Mouse (Mus musculus) myocyte (in vitro differentiated cells): Measurements from ENCODE around the gene Ahcyl2. TPM values are rescaled to one million over a fixed set of nuclear protein-coding genes. Genes with fewer than 3 reads are reported as not detected.

Source experiments
- H3K27me3 ChIP-seq: one replicate; pipeline ENCODE4 v1.6.1; 2011; ENCODE audit not compliant: control insufficient read depth, insufficient read depth, insufficient read length
- H3K36me3 ChIP-seq: one replicate; pipeline ENCODE4 v1.6.1; 2011; ENCODE audit not compliant: control insufficient read depth, insufficient read depth
- H3K4me2 ChIP-seq: one replicate; pipeline ENCODE4 v1.6.1; 2011; ENCODE audit warnings: low read depth, control low read depth
- H3K4me3 ChIP-seq: one replicate; pipeline ENCODE4 v1.5.1; 2011; ENCODE audit warnings: mild to moderate bottlenecking, control low read depth, moderate library complexity
- H3K79me2 ChIP-seq: one replicate; pipeline ENCODE4 v1.6.1; 2011; ENCODE audit not compliant: control insufficient read depth, insufficient read depth
- H3ac ChIP-seq: one replicate; pipeline ENCODE4 v1.6.1; 2011; ENCODE audit not compliant: control insufficient read depth, insufficient read length
- CEBPB ChIP-seq: IDR thresholded peaks from 2 replicates; pipeline ENCODE4 v1.6.1; 2011; ENCODE audit warnings: mild to moderate bottlenecking, moderate library complexity; ENCODE audit not compliant: poor library complexity, insufficient read depth, severe bottlenecking
- E2F4 ChIP-seq: IDR thresholded peaks from one replicate; pipeline ENCODE4 v1.6.1; 2011; ENCODE audit warnings: mild to moderate bottlenecking, control low read depth, moderate library complexity; ENCODE audit not compliant: insufficient read depth
- MAX ChIP-seq: IDR thresholded peaks from one replicate; pipeline ENCODE4 v1.6.1; 2011; ENCODE audit warnings: low read depth, mild to moderate bottlenecking, control low read depth
- MYOD1 ChIP-seq, 3 experiments: IDR thresholded peaks; one replicate each; pipeline ENCODE4 v1.6.1; 2011; ENCODE audit warnings: control low read depth in 2 of 3, low read depth in 2 of 3, mild to moderate bottlenecking in 2 of 3, moderate library complexity in 1 of 3; ENCODE audit not compliant: insufficient read length in 2 of 3, control insufficient read depth in 1 of 3
- MYOG ChIP-seq, 3 experiments: IDR thresholded peaks; one replicate each; pipeline ENCODE4 v1.6.1; 2011; ENCODE audit warnings: control low read depth in 2 of 3, low read depth in 2 of 3, mild to moderate bottlenecking in 2 of 3; ENCODE audit not compliant: insufficient read length in 2 of 3, control insufficient read depth in 1 of 3, insufficient read depth in 1 of 3
- POLR2A ChIP-seq: IDR thresholded peaks from one replicate; pipeline ENCODE4 v1.6.1; 2011; ENCODE audit warnings: low read depth, mild to moderate bottlenecking, control low read depth, moderate library complexity; ENCODE audit not compliant: insufficient read length
- POLR2AphosphoS2 ChIP-seq: IDR thresholded peaks from one replicate; pipeline ENCODE4 v1.6.1; 2011; ENCODE audit warnings: low read depth, control low read depth; ENCODE audit not compliant: insufficient read length
- REST ChIP-seq: IDR thresholded peaks from one replicate; pipeline ENCODE4 v1.6.1; 2011; ENCODE audit warnings: mild to moderate bottlenecking, control low read depth, moderate library complexity; ENCODE audit not compliant: insufficient read depth, insufficient read length
- SRF ChIP-seq: IDR thresholded peaks from one replicate; pipeline ENCODE4 v1.6.1; 2011; ENCODE audit warnings: low read depth; ENCODE audit not compliant: control insufficient read depth, insufficient read length
- TCF12 ChIP-seq: IDR thresholded peaks from one replicate; pipeline ENCODE4 v1.6.1; 2011; ENCODE audit warnings: mild to moderate bottlenecking, control low read depth; ENCODE audit not compliant: poor library complexity, insufficient read depth, severe bottlenecking
- TCF3 ChIP-seq: IDR thresholded peaks from one replicate; pipeline ENCODE4 v1.6.1; 2011; ENCODE audit warnings: low read depth, control low read depth; ENCODE audit not compliant: insufficient read length
- USF1 ChIP-seq: IDR thresholded peaks from one replicate; pipeline ENCODE4 v1.6.1; 2011; ENCODE audit warnings: low read depth, mild to moderate bottlenecking, control low read depth, moderate library complexity
- polyA plus RNA-seq: library from polyadenylated mRNA; unstranded; fragments of >200 nt; fragmentation: generic; extraction: Trizol; gene quantifications from one replicate; pipeline ENCODE4 v1.2.1, GENCODE M21; 2012; ENCODE audit warnings: missing spikeins

Ahcyl2 gene
- polyA plus RNA-seq, 1 experiment = 10.1 TPM

- Histone ChIP-seq H3K79me2 (no peaks in the 10 kb centered on the region), H3K27me3 (no peaks in the 10 kb centered on the region), H3K4me2 (no peak overlapping the region), H3K4me3 (no peak overlapping the region), H3ac (no peak overlapping the region), H3K36me3 (peaks cover 3% of the 10 kb centered on the region)
- no peak for TF ChIP-seq POLR2AphosphoS2
Observed at GRCm38 (mm10) chr6:29931181-29931580, 163.4 kb downstream of the Ahcyl2 start.

GRCm38 (mm10) chr6:29935741-29936140 is 167.9 kb downstream of the Ahcyl2 start:
- Histone ChIP-seq H3K27me3 (no peaks in the 10 kb centered on the region), H3K4me2 (no peak overlapping the region), H3ac (no peak overlapping the region), H3K4me3 (no peak overlapping the region), H3K79me2 (no peaks in the 10 kb centered on the region), H3K36me3 (peaks cover 3% of the 10 kb centered on the region)
- TF ChIP-seq MYOD1 (IDR thresholded peaks at IDR 0.05; ENCODE audit: control insufficient read depth in 1 of 3, insufficient read length in 2 of 3, low read depth in 2 of 3) (no peak), USF1 (no peak), TCF12 (no peak), E2F4 (no peak), POLR2A (no peak), POLR2AphosphoS2 (no peak), REST (no peak), TCF3 (no peak), SRF (no peak), MAX (no peak), CEBPB (no peak)

GRCm38 (mm10) chr6:29940428-29940827 is 172.6 kb downstream of the Ahcyl2 start:
- TF ChIP-seq E2F4 (no peak), USF1 (no peak), TCF3 (no peak), MYOD1 (IDR thresholded peaks at IDR 0.05; ENCODE audit: control insufficient read depth in 1 of 3, insufficient read length in 2 of 3, low read depth in 2 of 3) (no peak), POLR2AphosphoS2 (no peak), MAX (no peak), CEBPB (no peak), MYOG (IDR thresholded peaks at IDR 0.05; ENCODE audit: control insufficient read depth in 1 of 3, insufficient read depth in 1 of 3, insufficient read length in 2 of 3, low read depth in 2 of 3) (no peak)
- H3K4me3 ChIP-seq = no peak overlapping the region
- no peaks in the 10 kb centered on the region for H3K36me3 ChIP-seq
- no peak overlapping the region for H3ac ChIP-seq
- peak overlapping the region; percentile 93 for H3K4me2 ChIP-seq
- no peaks in the 10 kb centered on the region for H3K27me3 ChIP-seq
- H3K79me2 ChIP-seq = no peaks in the 10 kb centered on the region

- peaks cover 3% of the 10 kb centered on the region for H3K36me3 ChIP-seq
Observed at GRCm38 (mm10) chr6:29941036-29941435, 173.2 kb downstream of the Ahcyl2 start.

GRCm38 (mm10) chr6:29944465-29944864 is 176.7 kb downstream of the Ahcyl2 start:
- Histone ChIP-seq H3K4me3 (no peak overlapping the region), H3K36me3 (peaks cover 3% of the 10 kb centered on the region), H3K27me3 (no peaks in the 10 kb centered on the region), H3K4me2 (no peak overlapping the region), H3K79me2 (no peaks in the 10 kb centered on the region), H3ac (no peak overlapping the region)
- TF ChIP-seq MYOG (IDR thresholded peaks at IDR 0.05; ENCODE audit: control insufficient read depth in 1 of 3, insufficient read depth in 1 of 3, insufficient read length in 2 of 3, low read depth in 2 of 3) (no peak), CEBPB (no peak), TCF12 (no peak), USF1 (no peak), TCF3 (no peak), REST (no peak), POLR2A (no peak), MAX (no peak), POLR2AphosphoS2 (no peak), E2F4 (no peak), SRF (no peak), MYOD1 (IDR thresholded peaks at IDR 0.05; ENCODE audit: control insufficient read depth in 1 of 3, insufficient read length in 2 of 3, low read depth in 2 of 3) (no peak)

More at GRCm38 (mm10) chr6:29941036-29941435, 173.2 kb downstream of the Ahcyl2 start:
- TF ChIP-seq USF1 (no peak), MYOG (IDR thresholded peaks at IDR 0.05; ENCODE audit: control insufficient read depth in 1 of 3, insufficient read depth in 1 of 3, insufficient read length in 2 of 3, low read depth in 2 of 3) (peak; percentile 61 to 89 (median 79)), CEBPB (no peak), TCF12 (peak; percentile 90), MYOD1 (IDR thresholded peaks at IDR 0.05; ENCODE audit: control insufficient read depth in 1 of 3, insufficient read length in 2 of 3, low read depth in 2 of 3) (peak; percentile 97 to 99 (median 98)), TCF3 (peak; percentile 89), MAX (no peak)
- Histone ChIP-seq H3K4me2 (peak overlapping the region; percentile 93), H3ac (no peak overlapping the region), H3K27me3 (no peaks in the 10 kb centered on the region), H3K4me3 (no peak overlapping the region), H3K79me2 (no peaks in the 10 kb centered on the region)
